8 mouse cellular contexts compared by ENCODE assay signal in the genomic region with DNA sequence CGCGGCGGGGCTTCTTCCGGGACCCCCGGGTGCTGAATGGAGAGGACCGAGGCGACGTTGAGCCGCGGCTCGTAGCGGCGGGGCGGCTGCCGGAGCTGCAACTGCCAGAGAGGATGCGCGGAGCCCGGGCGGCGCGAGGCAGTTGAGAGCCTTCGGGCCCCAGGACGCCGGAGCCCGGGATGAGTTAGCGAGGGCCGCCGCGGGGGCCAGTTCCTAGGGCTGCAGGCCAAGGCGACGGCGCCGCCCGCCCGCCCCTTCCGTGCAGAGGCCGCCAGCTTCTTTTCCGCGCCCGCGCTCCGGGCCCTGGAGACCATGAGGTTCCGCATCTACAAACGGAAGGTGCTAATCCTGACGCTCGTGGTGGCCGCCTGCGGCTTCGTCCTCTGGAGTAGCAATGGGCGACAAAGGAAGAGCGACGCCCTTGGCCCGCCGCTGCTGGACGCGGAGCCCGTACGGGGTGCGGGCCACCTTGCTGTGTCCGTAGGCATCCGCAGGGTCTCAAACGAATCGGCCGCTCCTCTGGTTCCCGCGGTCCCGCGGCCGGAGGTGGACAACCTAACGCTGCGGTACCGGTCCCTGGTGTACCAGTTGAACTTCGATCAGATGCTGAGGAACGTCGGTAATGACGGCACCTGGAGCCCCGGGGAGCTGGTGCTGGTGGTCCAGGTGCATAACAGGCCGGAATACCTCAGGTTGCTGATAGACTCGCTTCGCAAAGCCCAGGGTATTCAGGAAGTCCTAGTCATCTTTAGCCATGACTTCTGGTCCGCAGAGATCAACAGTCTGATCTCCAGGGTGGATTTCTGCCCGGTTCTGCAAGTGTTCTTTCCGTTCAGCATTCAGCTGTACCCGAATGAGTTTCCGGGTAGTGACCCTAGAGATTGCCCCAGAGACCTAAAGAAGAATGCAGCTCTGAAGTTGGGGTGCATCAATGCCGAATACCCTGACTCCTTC. TPM values are rescaled to one million over a fixed set of nuclear protein-coding genes. Genes with fewer than 3 reads are reported as not detected.
DNase-seq lines count a peak whose midpoint lies in the region; ATAC-seq and TF ChIP-seq lines count a peak whose summit lies in the region.

No protein-coding gene starts in this region.

- peak overlapping the region; percentile 93 for H3K4me3 ChIP-seq in forebrain, embryonic 12.5 days (replicated peaks)
- H3K4me3 ChIP-seq in heart, postnatal 0 days (ENCODE audit: low read depth, low read length): peak overlapping the region; percentile 84

- no peaks in the 10 kb centered on the region for H3K9me3 ChIP-seq in forebrain, embryonic 12.5 days
- H3K9me3 ChIP-seq in heart, postnatal 0 days (replicated peaks; ENCODE audit: control insufficient read depth, low read length): no peaks in the 10 kb centered on the region

- no peaks in the 10 kb centered on the region for H3K27me3 ChIP-seq in forebrain, embryonic 12.5 days
- H3K27me3 ChIP-seq in heart, postnatal 0 days (ENCODE audit: control insufficient read depth, insufficient read depth, low read length): no peaks in the 10 kb centered on the region

- H3K4me1 ChIP-seq in forebrain, embryonic 12.5 days: peaks cover 23% of the 10 kb centered on the region
- peaks cover 21% of the 10 kb centered on the region for H3K4me1 ChIP-seq in heart, postnatal 0 days (ENCODE audit: control insufficient read depth, insufficient read depth)

- H3K4me2 ChIP-seq in forebrain, embryonic 12.5 days: peak overlapping the region; percentile 93
- H3K4me2 ChIP-seq in heart, postnatal 0 days (ENCODE audit: low read depth, low read length): peak overlapping the region; percentile 97

- ATAC-seq in forebrain, embryonic 12.5 days (ENCODE audit: low FRiP score): peak; percentile 67
- ATAC-seq in heart, postnatal 0 days (ENCODE audit: insufficient read depth, low read depth): peak; percentile 48

- WGBS in forebrain, embryonic 12.5 days: 2% methylated on average over 81 of the region's 86 CpGs
- under 1% methylated on average over 85 of the region's 86 CpGs for WGBS in heart, postnatal 0 days

- peak overlapping the region; percentile 93 for H3K27ac ChIP-seq in forebrain, embryonic 12.5 days
- peak overlapping the region; percentile 91 for H3K27ac ChIP-seq in heart, postnatal 0 days (ENCODE audit: low read depth)

- H3K9ac ChIP-seq in forebrain, embryonic 12.5 days: peak overlapping the region; percentile 95
- peak overlapping the region; percentile 85 for H3K9ac ChIP-seq in heart, postnatal 0 days (replicated peaks; ENCODE audit: low read depth, low read length)

- peaks cover 29% of the 10 kb centered on the region for H3K36me3 ChIP-seq in forebrain, embryonic 12.5 days (replicated peaks)
- peaks cover 15% of the 10 kb centered on the region; the same call in 1 of the 2 replicates for H3K36me3 ChIP-seq in heart, postnatal 0 days (replicated peaks; ENCODE audit: control insufficient read depth, insufficient read depth, low read length)

- no peak for TF ChIP-seq EP300 in heart, postnatal 0 days (IDR thresholded peaks at IDR 0.05; ENCODE audit: low read depth)

- DNase-seq in adrenal gland, adult 18-20 months (ENCODE audit: low spot score in 2 of 2): peak; percentile 58 to 67
- no peak for DNase-seq in adrenal gland, adult (ENCODE audit: inconsistent age in 2 of 2, low spot score in 1 of 2)
- DNase-seq in adrenal gland, adult 8-10 months: peak; percentile 44
- DNase-seq in heart, postnatal 0 days (ENCODE audit: low spot score): peak; percentile 36
- DNase-seq in kidney, postnatal 4 days: peak; percentile 68 to 80
- DNase-seq in lung, postnatal 14 days: peak; percentile 64
- peak; percentile 67 for DNase-seq in retina, postnatal 1 day

- no peak for TF ChIP-seq CTCF in heart, postnatal 0 days (IDR thresholded peaks at IDR 0.05; ENCODE audit: low read depth)

RNA-seq across cellular contexts. Expression of a gene that starts 0.7 kb away (rescaled TPM):
- 10 to 100 TPM; 43.1 to 62.8 TPM for total RNA-seq in adrenal gland, adult 18-20 months (2021)
- 10 to 100 TPM; 59.8 to 89.4 (median 61.3) TPM for total RNA-seq in adrenal gland, adult 8-10 months (2022)
- 45.6 and 46.6 TPM in 2 replicates for polyA plus RNA-seq in forebrain, embryonic 12.5 days (2016; fragmentation: Nextera tagmentation; extraction: Ambion mirVana)
- 43.1 and 55.0 TPM in 2 replicates for total RNA-seq in heart, postnatal 0 days (2014; rRNA removed; ENCODE audit: low replicate concordance)
- polyA plus RNA-seq in heart, postnatal 0 days (2015; fragmentation: Nextera tagmentation; extraction: Ambion mirVana): 28.2 and 29.9 TPM in 2 replicates

RNA-seq across cellular contexts. Expression of a gene that starts 0.7 kb away (rescaled TPM):
- total RNA-seq in adrenal gland, adult 18-20 months (2021): 100 to 1,000 TPM; 505 to 610 TPM
- 100 to 1,000 TPM; 457 to 680 (median 548) TPM for total RNA-seq in adrenal gland, adult 8-10 months (2022)
- 480 and 487 TPM in 2 replicates for polyA plus RNA-seq in forebrain, embryonic 12.5 days (2016; fragmentation: Nextera tagmentation; extraction: Ambion mirVana)
- total RNA-seq in heart, postnatal 0 days (2014; rRNA removed; ENCODE audit: low replicate concordance): 57.0 and 86.3 TPM in 2 replicates
- polyA plus RNA-seq in heart, postnatal 0 days (2015; fragmentation: Nextera tagmentation; extraction: Ambion mirVana): 502 and 513 TPM in 2 replicates

RNA-seq across cellular contexts. Expression of a gene that starts 12.3 kb away (rescaled TPM):
- 1 to 10 TPM; 3.3 to 4.5 TPM for total RNA-seq in adrenal gland, adult 18-20 months (2021)
- 1 to 10 TPM; 5.1 to 8.0 (median 5.8) TPM for total RNA-seq in adrenal gland, adult 8-10 months (2022)
- polyA plus RNA-seq in forebrain, embryonic 12.5 days (2016; fragmentation: Nextera tagmentation; extraction: Ambion mirVana): 38.6 and 41.0 TPM in 2 replicates
- 6.3 and 13.1 TPM in 2 replicates for total RNA-seq in heart, postnatal 0 days (2014; rRNA removed; ENCODE audit: low replicate concordance)
- polyA plus RNA-seq in heart, postnatal 0 days (2015; fragmentation: Nextera tagmentation; extraction: Ambion mirVana): 7.9 and 8.6 TPM in 2 replicates

RNA-seq across cellular contexts. Expression of a gene that starts 13.6 kb away (rescaled TPM):
- 1 to 10 TPM; 1.1 to 1.3 TPM for total RNA-seq in adrenal gland, adult 18-20 months (2021)
- total RNA-seq in adrenal gland, adult 8-10 months (2022): 1 to 10 TPM in 3 of 4 experiments, under 1 TPM in 1; 0.94 to 2.2 (median 1.5) TPM
- polyA plus RNA-seq in forebrain, embryonic 12.5 days (2016; fragmentation: Nextera tagmentation; extraction: Ambion mirVana): 15.0 and 17.4 TPM in 2 replicates
- 1.8 and 3.7 TPM in 2 replicates for total RNA-seq in heart, postnatal 0 days (2014; rRNA removed; ENCODE audit: low replicate concordance)
- polyA plus RNA-seq in heart, postnatal 0 days (2015; fragmentation: Nextera tagmentation; extraction: Ambion mirVana): 3.8 and 4.8 TPM in 2 replicates

RNA-seq across cellular contexts. Expression of a gene that starts 16.0 kb away (rescaled TPM):
- total RNA-seq in adrenal gland, adult 18-20 months (2021): not detected
- not detected for total RNA-seq in adrenal gland, adult 8-10 months (2022)
- polyA plus RNA-seq in forebrain, embryonic 12.5 days (2016; fragmentation: Nextera tagmentation; extraction: Ambion mirVana): 29.7 and 32.0 TPM in 2 replicates
- total RNA-seq in heart, postnatal 0 days (2014; rRNA removed; ENCODE audit: low replicate concordance): 3.9 TPM in 1 of 2 replicates, not detected in the other
- 4.0 and 5.1 TPM in 2 replicates for polyA plus RNA-seq in heart, postnatal 0 days (2015; fragmentation: Nextera tagmentation; extraction: Ambion mirVana)

Comparison
In these comparisons a context has a peak if more than half of its experiments do, and no peak if none do; other contexts are left out.
1. DNase-seq: peak in adrenal gland, adult 18-20 months (2 of 2), adrenal gland, adult 8-10 months (single experiment), heart, postnatal 0 days (single experiment), kidney, postnatal 4 days (2 of 2), lung, postnatal 14 days (single experiment) and retina, postnatal 1 day (single experiment); none in adrenal gland, adult (0 of 2).